Mouse (Mus musculus) lung, adult 2 months (tissue): ENCODE measurements around the gene Ffar2. TPM values are rescaled to one million over a fixed set of nuclear protein-coding genes. Genes with fewer than 3 reads are reported as not detected.

ENCODE experiments used
- DNase-seq: peaks from one replicate; pipeline ENCODE4 v3.0.0; 2022
- H3K4me1 ChIP-seq: fragments of 200-500 bp; 2 replicates; pipeline ENCODE4 v1.6.1; 2011; ENCODE audit warnings: low read length; ENCODE audit not compliant: control insufficient read depth, insufficient read depth
- H3K4me3 ChIP-seq: fragments of 200-500 bp; replicated peaks from 2 replicates; pipeline ENCODE3; 2011; ENCODE audit warnings: low read depth, mild to moderate bottlenecking, control low read depth, low read length; ENCODE audit errors: extremely low read depth
- CTCF ChIP-seq: fragments of 200-500 bp; IDR thresholded peaks from 2 replicates; pipeline ENCODE4 v1.5.1; 2011; ENCODE audit warnings: mild to moderate bottlenecking, low read length, control low read depth; ENCODE audit not compliant: insufficient read depth
- POLR2A ChIP-seq: fragments of 200-500 bp; IDR thresholded peaks from 2 replicates; pipeline ENCODE4 v1.6.1; 2011; ENCODE audit warnings: low read depth, mild to moderate bottlenecking, control low read depth, low read length, borderline replicate concordance; ENCODE audit errors: extremely low read depth
- WGBS: fragments of 180-500 bp; shearing (Covaris S2); methylation state at CpG from one replicate; pipeline ENCODE4 v1.1.7; 2018; 5-methylcytosine and 5-hydroxymethylcytosine counted together
- polyA plus RNA-seq: library from polyadenylated mRNA; depleted of rRNA; stranded (reverse); fragments of >200 nt; gene quantifications from 2 replicates; pipeline ENCODE4 v1.2.3, GENCODE M21; 2012; rRNA removed

Gene Ffar2
- polyA plus RNA-seq, result 3.0 and 5.2 TPM in 2 replicates

GRCm38 (mm10) chr7:30823675-30824074, at the start of gene Ffar2:
Gene Ffar2, minus strand, starts transcription at chr7:30823775.
- no peak for DNase-seq
- no peak for TF ChIP-seq CTCF
- TF ChIP-seq POLR2A, result no peak
- 78% methylated on average over 18 of the region's 18 CpGs for WGBS
- peaks cover 4% of the 10 kb centered on the region for H3K4me1 ChIP-seq
- no peak within 1 kb of the TSS for H3K4me3 ChIP-seq

GRCm38 (mm10) chr7:30873083-30873482, 49.5 kb upstream of the Ffar2 start:
- TF ChIP-seq CTCF (peak; percentile 55), POLR2A (no peak)
- DNase-seq, result peak; percentile 70
- H3K4me1 ChIP-seq, result peaks cover 2% of the 10 kb centered on the region; the same call in 1 of the 2 replicates
- 20% methylated on average over 15 of the region's 15 CpGs for WGBS
- H3K4me3 ChIP-seq, result no peak overlapping the region

GRCm38 (mm10) chr7:30863386-30863785, 39.8 kb upstream of the Ffar2 start:
- 50% methylated on average over 8 of the region's 8 CpGs for WGBS
- DNase-seq, result no peak

GRCm38 (mm10) chr7:30861464-30861863, 37.9 kb upstream of the Ffar2 start, which contains the start of gene Ffar1:
Gene Ffar1, minus strand, starts transcription at chr7:30861564.
- WGBS, result 83% methylated on average over 12 of the region's 12 CpGs

More at GRCm38 (mm10) chr7:30863386-30863785, 39.8 kb upstream of the Ffar2 start:
- no peak for TF ChIP-seq POLR2A
- no peak for TF ChIP-seq CTCF
- Histone ChIP-seq H3K4me1 (no peaks in the 10 kb centered on the region), H3K4me3 (no peak overlapping the region)

GRCm38 (mm10) chr7:30859635-30860402, 36.2 kb upstream of the Ffar2 start:
- 7% methylated on average over 16 of the region's 16 CpGs for WGBS
- no peak overlapping the region for H3K4me3 ChIP-seq
- H3K4me1 ChIP-seq, result no peaks in the 10 kb centered on the region
- peak; percentile 83 for TF ChIP-seq CTCF
- no peak for TF ChIP-seq POLR2A
- peak; percentile 13 for DNase-seq

More at GRCm38 (mm10) chr7:30861464-30861863, 37.9 kb upstream of the Ffar2 start, which contains the start of gene Ffar1:
- H3K4me3 ChIP-seq, result no peak within 1 kb of the TSS
- no peak for DNase-seq
- no peak for TF ChIP-seq CTCF
- no peak for TF ChIP-seq POLR2A
- H3K4me1 ChIP-seq, result no peaks in the 10 kb centered on the region

GRCm38 (mm10) chr7:30859290-30859634, 35.7 kb upstream of the Ffar2 start:
- Histone ChIP-seq H3K4me1 (no peaks in the 10 kb centered on the region), H3K4me3 (no peak overlapping the region)
- TF ChIP-seq CTCF (peak; percentile 73), POLR2A (no peak)
- DNase-seq, result peak; percentile 64

- WGBS, result 65% methylated on average over 1 of the region's 1 CpGs
- DNase-seq, result no peak
- no peak for TF ChIP-seq POLR2A
Measured at GRCm38 (mm10) chr7:30857746-30858145, 34.2 kb upstream of the Ffar2 start.

GRCm38 (mm10) chr7:30856078-30856477, 32.5 kb upstream of the Ffar2 start, which contains the start of gene Ffar3:
Gene Ffar3, minus strand, starts transcription at chr7:30856178.
- DNase-seq, result no peak
- no peaks in the 10 kb centered on the region for H3K4me1 ChIP-seq
- 66% methylated on average over 6 of the region's 6 CpGs for WGBS
- TF ChIP-seq CTCF, result no peak
- no peak within 1 kb of the TSS for H3K4me3 ChIP-seq

More at GRCm38 (mm10) chr7:30857746-30858145, 34.2 kb upstream of the Ffar2 start:
- no peak overlapping the region for H3K4me3 ChIP-seq
- H3K4me1 ChIP-seq, result no peaks in the 10 kb centered on the region

- WGBS, result 82% methylated on average over 1 of the region's 1 CpGs
Measured at GRCm38 (mm10) chr7:30851421-30851820, 27.8 kb upstream of the Ffar2 start.

GRCm38 (mm10) chr7:30847934-30848333, 24.4 kb upstream of the Ffar2 start:
- Histone ChIP-seq H3K4me1 (no peaks in the 10 kb centered on the region), H3K4me3 (no peak overlapping the region)
- 66% methylated on average over 6 of the region's 6 CpGs for WGBS
- DNase-seq, result no peak
- no peak for TF ChIP-seq POLR2A
- no peak for TF ChIP-seq CTCF

More at GRCm38 (mm10) chr7:30851421-30851820, 27.8 kb upstream of the Ffar2 start:
- TF ChIP-seq CTCF (no peak), POLR2A (no peak)
- Histone ChIP-seq H3K4me3 (no peak overlapping the region), H3K4me1 (no peaks in the 10 kb centered on the region)
- DNase-seq, result no peak
